Mouse (Mus musculus) ovary, adult 18-20 months (tissue): ENCODE results near the gene Hhipl1.

Source experiments
- DNase-seq: peaks from one replicate; pipeline ENCODE4 v3.0.0; 2022; ENCODE audit warnings: low spot score, mixed read lengths

The Hhipl1 gene

GRCm38 (mm10) chr12:108365340-108365739 is 59.3 kb downstream of the Hhipl1 start:
- DNase-seq = peak; percentile 56

- DNase-seq = no peak
These were observed 59.8 kb downstream of the Hhipl1 start for GRCm38 (mm10) chr12:108365868-108366267.

- DNase-seq = no peak
These were observed 61.8 kb downstream of the Hhipl1 start for GRCm38 (mm10) chr12:108367909-108368308.

- no peak for DNase-seq
These were observed 62.9 kb downstream of the Hhipl1 start for GRCm38 (mm10) chr12:108368921-108369320.

GRCm38 (mm10) chr12:108370596-108371428 is 64.7 kb downstream of the Hhipl1 start, which contains the start of gene Eml1:
Gene Eml1, plus strand, starts transcription at chr12:108370957.
- no peak for DNase-seq

GRCm38 (mm10) chr12:108371429-108371765 is 65.3 kb downstream of the Hhipl1 start:
- DNase-seq = no peak

GRCm38 (mm10) chr12:108372241-108372640 is 66.2 kb downstream of the Hhipl1 start:
- no peak for DNase-seq

- no peak for DNase-seq
These were observed 67.5 kb downstream of the Hhipl1 start for GRCm38 (mm10) chr12:108373611-108374010.

- no peak for DNase-seq
These were observed 68.6 kb downstream of the Hhipl1 start for GRCm38 (mm10) chr12:108374689-108375088.

- DNase-seq = no peak
These were observed 72.5 kb downstream of the Hhipl1 start for GRCm38 (mm10) chr12:108378379-108379133.
